Mouse (Mus musculus) lung, postnatal 36 days (tissue): ENCODE data around the gene Itga9.

Experiments used
- DNase-seq: peaks from one replicate; pipeline ENCODE4 v3.0.0; 2022; ENCODE audit warnings: mixed read lengths

Gene Itga9

GRCm38 (mm10) chr9:118927501-118927900 is 321.0 kb downstream of the Itga9 start:
- no peak for DNase-seq

- no peak for DNase-seq
Measured at GRCm38 (mm10) chr9:118928007-118928406, 321.5 kb downstream of the Itga9 start.

- peak; percentile 68 for DNase-seq
Measured at GRCm38 (mm10) chr9:118928656-118929055, 322.2 kb downstream of the Itga9 start.

GRCm38 (mm10) chr9:118930611-118931010 is 324.1 kb downstream of the Itga9 start:
- no peak for DNase-seq

- DNase-seq, result no peak
Measured at GRCm38 (mm10) chr9:118933800-118934199, 327.3 kb downstream of the Itga9 start.

GRCm38 (mm10) chr9:118934319-118934718 is 327.8 kb downstream of the Itga9 start:
- no peak for DNase-seq

- no peak for DNase-seq
Measured at GRCm38 (mm10) chr9:118935098-118935497, 328.6 kb downstream of the Itga9 start.

GRCm38 (mm10) chr9:118936071-118936470 is 329.6 kb downstream of the Itga9 start:
- no peak for DNase-seq

- no peak for DNase-seq
Measured at GRCm38 (mm10) chr9:118937515-118937914, 331.0 kb downstream of the Itga9 start.

- peak; percentile 66 for DNase-seq
Measured at GRCm38 (mm10) chr9:118939410-118939809, 332.9 kb downstream of the Itga9 start.

- DNase-seq, result no peak
Measured at GRCm38 (mm10) chr9:118939831-118940230, 333.3 kb downstream of the Itga9 start.

GRCm38 (mm10) chr9:118940591-118941207 is 334.2 kb downstream of the Itga9 start:
- DNase-seq, result no peak

GRCm38 (mm10) chr9:118942030-118942429 is 335.5 kb downstream of the Itga9 start:
- DNase-seq, result peak; percentile 64

- no peak for DNase-seq
Measured at GRCm38 (mm10) chr9:118943941-118944340, 337.5 kb downstream of the Itga9 start.

GRCm38 (mm10) chr9:118944388-118944787 is 337.9 kb downstream of the Itga9 start:
- DNase-seq, result peak; percentile 61

- no peak for DNase-seq
Measured at GRCm38 (mm10) chr9:118948486-118948885, 342.0 kb downstream of the Itga9 start.

- no peak for DNase-seq
Measured at GRCm38 (mm10) chr9:118949124-118949523, 342.6 kb downstream of the Itga9 start.

GRCm38 (mm10) chr9:118949654-118950053 is 343.2 kb downstream of the Itga9 start:
- DNase-seq, result peak; percentile 53

- no peak for DNase-seq
Measured at GRCm38 (mm10) chr9:118950061-118950460, 343.6 kb downstream of the Itga9 start.
